Mouse (Mus musculus) liver, adult 2 months (tissue): ENCODE measurements around the gene Defb36. TPM values are rescaled to one million over a fixed set of nuclear protein-coding genes. Genes with fewer than 3 reads are reported as not detected.

ENCODE experiments used
- DNase-seq: peaks from one replicate; pipeline ENCODE4 v3.0.0-alpha.2; 2011; ENCODE audit warnings: low read depth, low spot score; ENCODE audit errors: extremely low read depth
- H3K27ac ChIP-seq: fragments of 200-500 bp; replicated peaks from 2 replicates; pipeline ENCODE4 v1.5.1; 2012; ENCODE audit warnings: low read depth, mild to moderate bottlenecking, control low read depth, inconsistent platforms, low read length; ENCODE audit not compliant: insufficient read depth
- H3K27me3 ChIP-seq: fragments of 200-500 bp; 2 replicates; pipeline ENCODE4 v1.6.1; 2012; ENCODE audit warnings: mild to moderate bottlenecking, moderate library complexity, low read length, inconsistent platforms; ENCODE audit not compliant: control insufficient read depth, insufficient read depth
- H3K36me3 ChIP-seq: fragments of 200-500 bp; 2 replicates; pipeline ENCODE4 v1.6.1; 2012; ENCODE audit warnings: low read length, inconsistent platforms; ENCODE audit not compliant: control insufficient read depth, insufficient read depth
- H3K4me1 ChIP-seq: fragments of 200-500 bp; 2 replicates; pipeline ENCODE4 v1.6.1; 2011; ENCODE audit warnings: low read length; ENCODE audit not compliant: control insufficient read depth, insufficient read depth
- H3K4me3 ChIP-seq: fragments of 200-500 bp; 2 replicates; pipeline ENCODE4 v1.5.1; 2011; ENCODE audit warnings: low read depth, mild to moderate bottlenecking, control low read depth, low read length, moderate library complexity; ENCODE audit not compliant: insufficient read depth
- H3K79me2 ChIP-seq: fragments of 200-500 bp; 2 replicates; pipeline ENCODE4 v1.6.1; 2012; ENCODE audit warnings: inconsistent platforms, mild to moderate bottlenecking, low read length, moderate library complexity; ENCODE audit not compliant: control insufficient read depth, insufficient read depth
- H3K9ac ChIP-seq: fragments of 200-500 bp; 2 replicates; pipeline ENCODE4 v1.6.1; 2012; ENCODE audit warnings: low read depth, mild to moderate bottlenecking, control low read depth, inconsistent platforms, low read length
- CTCF ChIP-seq: fragments of 200-500 bp; IDR thresholded peaks from 2 replicates; pipeline ENCODE4 v1.5.1; 2011; ENCODE audit warnings: low read depth, low read length, control low read depth
- POLR2A ChIP-seq: fragments of 200-500 bp; IDR thresholded peaks from 2 replicates; pipeline ENCODE4 v1.6.1; 2011; ENCODE audit warnings: low read length, control low read depth; ENCODE audit not compliant: insufficient read depth; ENCODE audit errors: extremely low read depth
- WGBS: fragments of 180-500 bp; shearing (Covaris S2); methylation state at CpG from one replicate; pipeline ENCODE4 v1.1.7; 2018; 5-methylcytosine and 5-hydroxymethylcytosine counted together
- polyA plus RNA-seq: library from polyadenylated mRNA; depleted of rRNA; stranded (reverse); fragments of >200 nt; gene quantifications from 2 replicates; pipeline ENCODE4 v1.2.3, GENCODE M21; 2012
- total RNA-seq: library from RNA; depleted of rRNA; stranded (reverse); fragments of >200 nt; gene quantifications from 2 replicates; pipeline ENCODE4 v1.2.3, GENCODE M21; 2014

The Defb36 gene
- total and polyA plus RNA-seq, 2 experiments: not detected

GRCm38 (mm10) chr2:152624566-152624965 is 20.4 kb downstream of the Defb36 start:
- Histone ChIP-seq H3K9ac (no peak overlapping the region), H3K79me2 (no peaks in the 10 kb centered on the region), H3K36me3 (no peaks in the 10 kb centered on the region), H3K27me3 (no peaks in the 10 kb centered on the region), H3K4me1 (peaks cover 4% of the 10 kb centered on the region), H3K27ac (no peak overlapping the region), H3K4me3 (no peak overlapping the region)
- no peak for TF ChIP-seq POLR2A
- TF ChIP-seq CTCF: no peak
- 95% methylated on average over 2 of the region's 2 CpGs for WGBS
- no peak for DNase-seq

GRCm38 (mm10) chr2:152625256-152625655 is 21.1 kb downstream of the Defb36 start:
- Histone ChIP-seq H3K4me1 (peaks cover 4% of the 10 kb centered on the region), H3K36me3 (no peaks in the 10 kb centered on the region), H3K79me2 (no peaks in the 10 kb centered on the region), H3K27me3 (no peaks in the 10 kb centered on the region), H3K4me3 (no peak overlapping the region), H3K27ac (no peak overlapping the region), H3K9ac (no peak overlapping the region)
- TF ChIP-seq POLR2A (no peak), CTCF (no peak)
- WGBS: 10% methylated on average over 1 of the region's 1 CpGs
- DNase-seq: no peak

- 6% methylated on average over 59 of the region's 59 CpGs for WGBS
- Histone ChIP-seq H3K9ac (peak within 1 kb of the TSS; percentile 44), H3K4me1 (peaks cover 4% of the 10 kb centered on the region), H3K36me3 (no peaks in the 10 kb centered on the region), H3K79me2 (no peaks in the 10 kb centered on the region), H3K4me3 (peak within 1 kb of the TSS; percentile 52), H3K27me3 (no peaks in the 10 kb centered on the region), H3K27ac (no peak within 1 kb of the TSS)
- no peak for TF ChIP-seq POLR2A
- TF ChIP-seq CTCF: no peak
- DNase-seq: no peak
Observed at GRCm38 (mm10) chr2:152626774-152627591, 22.9 kb downstream of the Defb36 start, which contains the start of gene Rem1. TSS of gene Rem1 (plus strand) at chr2:152626951.

- no peak overlapping the region for H3K27ac ChIP-seq
- 63% methylated on average over 17 of the region's 17 CpGs for WGBS
- no peaks in the 10 kb centered on the region for H3K36me3 ChIP-seq
- no peaks in the 10 kb centered on the region for H3K27me3 ChIP-seq
- H3K79me2 ChIP-seq: no peaks in the 10 kb centered on the region
- no peak overlapping the region for H3K9ac ChIP-seq
- H3K4me1 ChIP-seq: peaks cover 4% of the 10 kb centered on the region
- TF ChIP-seq POLR2A (no peak), CTCF (no peak)
- no peak for DNase-seq
- H3K4me3 ChIP-seq: peak overlapping the region; percentile 18; the same call in 1 of the 2 replicates
Observed at GRCm38 (mm10) chr2:152628066-152628465, 23.9 kb downstream of the Defb36 start.

GRCm38 (mm10) chr2:152629239-152629638 is 25.1 kb downstream of the Defb36 start:
- H3K4me1 ChIP-seq: peaks cover 4% of the 10 kb centered on the region
- no peaks in the 10 kb centered on the region for H3K79me2 ChIP-seq
- TF ChIP-seq POLR2A: no peak
- no peak for TF ChIP-seq CTCF
- 0 out of 2 replicates have a peak, but pooled peaks cover 2% of the 10 kb centered on the region for H3K27me3 ChIP-seq
- H3K27ac ChIP-seq: no peak overlapping the region
- 14% methylated on average over 3 of the region's 3 CpGs for WGBS
- DNase-seq: peak; percentile 52
- no peak overlapping the region for H3K9ac ChIP-seq
- no peaks in the 10 kb centered on the region for H3K36me3 ChIP-seq
- H3K4me3 ChIP-seq: no peak overlapping the region

GRCm38 (mm10) chr2:152629904-152630303 is 25.8 kb downstream of the Defb36 start:
- no peak overlapping the region for H3K4me3 ChIP-seq

More at GRCm38 (mm10) chr2:152629904-152630303, 25.8 kb downstream of the Defb36 start:
- H3K4me1 ChIP-seq: peaks cover 4% of the 10 kb centered on the region
- 84% methylated on average over 6 of the region's 6 CpGs for WGBS
- H3K27ac ChIP-seq: no peak overlapping the region
- no peaks in the 10 kb centered on the region for H3K79me2 ChIP-seq
- TF ChIP-seq POLR2A (no peak), CTCF (no peak)
- DNase-seq: no peak
- 0 out of 2 replicates have a peak, but pooled peaks cover 2% of the 10 kb centered on the region for H3K27me3 ChIP-seq
- H3K9ac ChIP-seq: no peak overlapping the region
- H3K36me3 ChIP-seq: no peaks in the 10 kb centered on the region
